Mouse (Mus musculus) urinary bladder, postnatal 0 days (tissue): ENCODE results near the gene Lifr. TPM values are rescaled to one million over a fixed set of nuclear protein-coding genes. Genes with fewer than 3 reads are reported as not detected.

ENCODE experiments used
- polyA plus RNA-seq: library from polyadenylated mRNA; unstranded; fragments of >200 nt; fragmentation: Nextera tagmentation; extraction: Ambion mirVana; gene quantifications from 2 replicates; pipeline ENCODE4 v1.2.1, GENCODE M21; 2015

Gene Lifr
- polyA plus RNA-seq = 7.8 and 9.9 TPM in 2 replicates

GRCm38 (mm10) chr15:7090211-7090765, at the start of gene Lifr:
TSS of gene Lifr (plus strand) at chr15:7090614.

Other genes starting within 250 kb of the Lifr start
- 10.9 and 12.2 TPM in 2 replicates for gene Osmr, start 215.6 kb upstream of the Lifr start, polyA plus RNA-seq